Mouse (Mus musculus) liver, embryonic 14.5 days (tissue): ENCODE results near the gene Cdc37l1.

Experiments used
- CTCF ChIP-seq: IDR thresholded peaks from 2 replicates; pipeline ENCODE4 v1.5.1; 2016; ENCODE audit warnings: antibody characterized with exemption, low read depth, control low read depth
- EP300 ChIP-seq: IDR thresholded peaks from 2 replicates; pipeline ENCODE4 v1.6.1; 2016; ENCODE audit warnings: antibody characterized with exemption, low read depth

GRCm38 (mm10) chr19:28969231-28969630 is 20.9 kb upstream of the Cdc37l1 start:
- TF ChIP-seq CTCF = no peak
- no peak for TF ChIP-seq EP300
